ENCODE assay signal across 18 mouse cellular contexts in genomic region chr9:63341761-63342160, GRCm38 (mm10). TPM values are rescaled to one million over a fixed set of nuclear protein-coding genes. Genes with fewer than 3 reads are reported as not detected.
DNase-seq lines count a peak whose midpoint lies in the region; ATAC-seq lines count a peak whose summit lies in the region.
"Had no signal": no experiment of that assay in that cellular context is flagged by ENCODE, and none has a peak within 500 bp of the region (broad histone marks: within the 10 kb centered on the region; RNA-seq: fewer than 3 reads in every experiment).

No protein-coding gene starts in this region.

- H3K9me3 ChIP-seq in forebrain, embryonic 14.5 days (replicated peaks; ENCODE audit: control insufficient read depth, low read length), result no peaks in the 10 kb centered on the region
- H3K9me3 ChIP-seq: heart, embryonic 10.5 days; hindbrain, embryonic 15.5 days; liver, embryonic 13.5 days; midbrain, embryonic 10.5 days had no signal

- H3K27ac ChIP-seq in forebrain, embryonic 14.5 days (ENCODE audit: low read depth, low read length), result no peak overlapping the region
- H3K27ac ChIP-seq: heart, embryonic 10.5 days; hindbrain, embryonic 15.5 days; liver, embryonic 13.5 days; midbrain, embryonic 10.5 days had no signal

- WGBS in forebrain, embryonic 14.5 days, result 63% methylated on average over 3 of the region's 3 CpGs

- peaks cover 6% of the 10 kb centered on the region; the same call in 1 of the 2 replicates for H3K36me3 ChIP-seq in forebrain, embryonic 14.5 days (ENCODE audit: control insufficient read depth, insufficient read depth, low read length)
- H3K36me3 ChIP-seq: hindbrain, embryonic 15.5 days had no signal

- H3K4me2 ChIP-seq in forebrain, embryonic 14.5 days (ENCODE audit: low read length), result no peak overlapping the region
- H3K4me2 ChIP-seq: hindbrain, embryonic 15.5 days; liver, embryonic 13.5 days had no signal

- peak; percentile 7 for DNase-seq in CD4-positive, CD25-positive, alpha-beta regulatory T cell, adult 2 months (ENCODE audit: low read depth, low spot score)
- DNase-seq in kidney, postnatal 4 days, result peak; percentile 58 to 65
- no peak for DNase-seq in kidney, postnatal 36 days
- DNase-seq in 416B (ENCODE audit: low read depth), result peak; percentile 25
- DNase-seq in thymus, postnatal 0 days (ENCODE audit: low spot score), result peak; percentile 35
- DNase-seq in spleen, postnatal 14 days (ENCODE audit: low spot score in 2 of 2), result no peak
- no peak for DNase-seq in forebrain, embryonic 14.5 days (ENCODE audit: low spot score)
- DNase-seq: cerebellum, adult 9-10 months; gastrocnemius, postnatal 36 days; heart, postnatal 14 days; liver, embryonic 13.5 days; lung, postnatal 36 days; right cerebral cortex, postnatal 4 days had no signal

- no peak overlapping the region for H3K9ac ChIP-seq in forebrain, embryonic 14.5 days (ENCODE audit: low read length)
- H3K9ac ChIP-seq: hindbrain, embryonic 15.5 days; liver, embryonic 13.5 days had no signal

- no peaks in the 10 kb centered on the region for H3K27me3 ChIP-seq in forebrain, embryonic 14.5 days (replicated peaks; ENCODE audit: control insufficient read depth, insufficient read depth, low read length)
- H3K27me3 ChIP-seq: hindbrain, embryonic 15.5 days; liver, embryonic 13.5 days had no signal

- H3K4me1 ChIP-seq in forebrain, embryonic 14.5 days (ENCODE audit: control insufficient read depth, insufficient read depth, low read length), result peaks cover 5% of the 10 kb centered on the region

- no peak for ATAC-seq in CD4-positive, CD25-positive, alpha-beta regulatory T cell, adult 4 months
- ATAC-seq in forebrain, embryonic 14.5 days, result no peak
- ATAC-seq: intestine, postnatal 0 days had no signal

- no peak overlapping the region for H3K4me3 ChIP-seq in forebrain, embryonic 14.5 days (ENCODE audit: low read depth, low read length)
- H3K4me3 ChIP-seq: heart, embryonic 10.5 days; hindbrain, embryonic 15.5 days; liver, embryonic 13.5 days; midbrain, embryonic 10.5 days had no signal

RNA-seq across cellular contexts. Expression of gene Map2k5, which starts 35.9 kb away (rescaled TPM):
- 10 to 100 TPM in 1 of 2 experiments, 1 to 10 TPM in 1; 9.1 to 12.8 TPM for polyA plus RNA-seq in CD4-positive, CD25-positive, alpha-beta regulatory T cell, adult 4 months (2017; shearing (Covaris generic))
- 42.2 and 47.1 TPM in 2 replicates for polyA plus RNA-seq in thymus, postnatal 0 days (2015; fragmentation: Nextera tagmentation; extraction: Ambion mirVana)
- 38.3 and 40.3 TPM in 2 replicates for polyA plus RNA-seq in forebrain, embryonic 14.5 days (2014; fragmentation: Nextera tagmentation; extraction: Ambion mirVana)

RNA-seq across cellular contexts. Expression of gene 2300009A05Rik, which starts 57.3 kb away (rescaled TPM):
- polyA plus RNA-seq in CD4-positive, CD25-positive, alpha-beta regulatory T cell, adult 4 months (2017; shearing (Covaris generic)), result 1 to 10 TPM; 3.4 to 9.1 TPM
- polyA plus RNA-seq in thymus, postnatal 0 days (2015; fragmentation: Nextera tagmentation; extraction: Ambion mirVana), result 113 and 119 TPM in 2 replicates
- polyA plus RNA-seq in forebrain, embryonic 14.5 days (2014; fragmentation: Nextera tagmentation; extraction: Ambion mirVana), result 64.4 and 69.7 TPM in 2 replicates

Comparison
In these comparisons a context has a peak if more than half of its experiments do, and no peak if none do; other contexts are left out.
1. DNase-seq: peak in CD4-positive, CD25-positive, alpha-beta regulatory T cell, adult 2 months (single experiment), kidney, postnatal 4 days (2 of 2), 416B (single experiment) and thymus, postnatal 0 days (single experiment); none in kidney, postnatal 36 days (0 of 2), spleen, postnatal 14 days (0 of 2) and forebrain, embryonic 14.5 days (single experiment).